Mouse (Mus musculus) stomach, postnatal 0 days (tissue): Measurements from ENCODE around the gene Gm5294.
A peak's percentile ranks its signal among the peaks of the same experiment; 100 is the strongest.

ENCODE experiments used
- CTCF ChIP-seq: IDR thresholded peaks from 2 replicates; pipeline ENCODE4 v1.5.1; 2016; ENCODE audit warnings: antibody characterized with exemption, low read depth, mild to moderate bottlenecking, moderate library complexity
- EP300 ChIP-seq: optimal IDR thresholded peaks from 2 replicates; pipeline ENCODE3; 2016; ENCODE audit warnings: antibody characterized with exemption

GRCm38 (mm10) chr5:138848102-138848501, 28.2 kb downstream of the Gm5294 start:
- TF ChIP-seq CTCF (peak; percentile 99), EP300 (no peak)
